Mouse (Mus musculus): ENCODE data around the gene Exosc5.
A peak's percentile ranks its signal among the peaks of the same experiment; 100 is the strongest.

Gene Exosc5

DNA sequence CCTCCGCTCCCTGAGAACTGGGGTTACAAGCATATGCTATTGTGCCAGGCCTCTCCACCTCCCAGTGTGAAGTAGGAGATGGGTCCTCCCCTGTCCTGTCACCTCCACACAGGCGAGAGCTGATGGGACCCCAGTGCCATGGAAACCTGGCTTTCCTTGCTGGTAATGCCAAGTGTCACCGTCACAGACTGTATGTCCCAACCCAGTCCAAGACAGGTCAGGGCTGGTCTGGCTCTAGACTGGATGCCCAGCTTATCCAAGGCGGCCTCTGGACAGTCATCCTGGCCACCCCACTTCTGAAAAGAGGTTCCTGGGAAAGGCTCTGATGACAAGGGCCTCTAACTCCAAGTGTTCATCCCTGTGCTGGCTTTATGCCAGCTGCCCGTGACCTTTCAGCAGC lies 21.9 kb upstream of the Exosc5 start:
- no peak for DNase-seq

DNA sequence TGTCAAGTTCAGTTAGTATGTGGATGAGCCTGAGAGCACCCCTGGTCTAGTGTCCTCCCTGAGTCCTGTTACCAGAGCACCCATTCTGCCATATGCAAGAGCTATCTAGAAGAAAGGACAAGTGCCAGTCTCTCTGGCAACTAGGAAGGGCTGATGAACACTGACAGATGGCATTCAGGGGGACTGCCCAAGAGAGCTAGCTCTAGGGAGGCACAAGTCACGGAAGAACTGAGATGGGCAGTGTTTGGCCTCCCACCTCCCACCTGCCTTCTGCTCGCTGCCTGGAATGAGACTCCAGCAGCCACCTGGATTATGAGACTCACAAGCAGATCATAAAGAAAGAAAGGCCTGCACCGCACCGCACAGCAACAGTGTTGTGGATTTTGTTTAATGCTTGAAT lies 19.2 kb upstream of the Exosc5 start:
- no peak for DNase-seq

DNA sequence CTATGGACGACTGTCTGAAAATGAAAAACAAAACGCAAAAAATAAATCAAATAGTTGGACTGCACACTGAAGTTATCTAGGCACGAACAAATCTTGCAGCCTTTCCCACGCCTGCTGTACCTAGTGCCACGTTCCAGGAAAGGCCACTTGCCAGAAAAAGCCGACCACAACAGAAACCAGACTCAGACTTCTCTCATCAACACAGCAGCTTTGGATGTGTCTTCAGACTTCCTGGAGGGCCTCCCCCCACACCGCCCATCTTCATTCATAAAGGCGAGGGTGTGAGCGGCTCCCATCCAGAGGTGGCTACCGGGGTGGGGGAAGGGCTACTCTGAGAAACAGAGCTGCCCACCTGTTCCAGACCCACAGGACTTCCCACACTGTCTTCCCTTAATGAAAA lies 14.8 kb upstream of the Exosc5 start:
- DNase-seq: no peak

GRCm38 (mm10) chr7:25644631-25645030 lies 14.3 kb upstream of the Exosc5 start:
- no peak for DNase-seq

DNA sequence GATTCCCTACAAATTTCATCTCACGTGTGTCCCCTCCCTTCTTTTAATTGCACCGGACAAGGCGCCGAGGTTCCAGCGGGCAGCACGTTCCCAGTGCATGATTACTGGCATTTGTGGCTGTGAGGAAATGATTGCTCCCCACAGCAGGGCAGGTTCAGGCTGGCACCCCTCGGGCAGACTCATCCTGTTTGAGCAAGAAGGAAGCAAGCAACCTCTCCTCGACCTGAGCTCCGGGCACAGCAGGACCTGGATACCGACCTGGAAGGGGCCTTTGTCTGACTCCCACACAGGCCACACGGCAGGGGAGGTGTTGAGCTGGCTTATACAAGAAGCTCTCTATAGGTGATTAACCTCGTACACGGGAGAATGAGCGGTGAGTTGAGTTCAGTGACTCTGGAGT lies 13.9 kb upstream of the Exosc5 start:
- no peak for DNase-seq

- DNase-seq: peak; percentile 39
Observed at GRCm38 (mm10) chr7:25647574-25648123, 11.3 kb upstream of the Exosc5 start.

DNA sequence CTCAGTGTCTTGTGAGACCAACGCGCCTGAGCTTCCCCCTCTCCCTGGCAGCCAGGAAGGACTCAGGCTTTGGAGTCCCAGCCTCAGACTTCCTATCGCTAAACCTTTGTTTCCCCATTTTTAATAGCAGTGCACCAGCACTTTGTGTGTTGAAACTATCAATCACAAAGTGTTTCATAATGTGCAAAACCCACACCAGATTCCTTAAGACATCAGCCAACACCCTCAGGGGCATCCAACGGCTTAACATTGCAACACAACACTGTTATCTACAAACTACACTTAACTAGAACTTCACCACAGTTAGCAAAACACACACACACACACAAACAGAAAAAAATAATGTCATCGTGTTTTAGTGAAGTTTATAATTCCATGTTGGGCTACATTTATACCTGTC lies 9.1 kb upstream of the Exosc5 start:
- DNase-seq: peak; percentile 44

- DNase-seq: peak; percentile 47
Observed at GRCm38 (mm10) chr7:25651281-25651680, 7.7 kb upstream of the Exosc5 start.

GRCm38 (mm10) chr7:25652244-25652759 lies 6.7 kb upstream of the Exosc5 start:
- DNase-seq: peak; percentile 36

- DNase-seq: no peak
Observed at GRCm38 (mm10) chr7:25655601-25656428, 3.1 kb upstream of the Exosc5 start.

- DNase-seq: no peak
Observed at GRCm38 (mm10) chr7:25657785-25658184, 1.2 kb upstream of the Exosc5 start.

GRCm38 (mm10) chr7:25666381-25666780 lies 7.4 kb downstream of the Exosc5 start:
- no peak for DNase-seq

DNA sequence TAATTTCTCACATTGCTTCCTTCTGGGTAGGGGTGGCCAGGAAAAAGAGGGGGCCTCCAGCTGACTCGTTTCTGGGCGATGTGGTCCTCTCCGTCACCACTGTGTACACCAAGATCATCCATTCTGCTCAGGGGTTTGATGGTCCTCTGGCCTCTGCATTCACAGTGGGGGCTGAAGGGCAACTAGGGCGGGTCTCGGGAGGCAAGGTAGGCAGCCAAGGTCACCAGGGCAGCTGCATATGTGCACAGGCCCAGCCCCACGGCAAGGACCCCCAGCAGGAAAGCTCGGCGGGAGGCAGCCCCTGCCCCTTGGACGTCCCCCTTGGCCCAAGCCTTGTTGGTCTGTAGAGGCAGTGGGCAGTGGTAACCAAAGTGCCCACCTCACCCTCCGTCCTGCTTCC lies 10.2 kb downstream of the Exosc5 start:
- no peak for DNase-seq

DNA sequence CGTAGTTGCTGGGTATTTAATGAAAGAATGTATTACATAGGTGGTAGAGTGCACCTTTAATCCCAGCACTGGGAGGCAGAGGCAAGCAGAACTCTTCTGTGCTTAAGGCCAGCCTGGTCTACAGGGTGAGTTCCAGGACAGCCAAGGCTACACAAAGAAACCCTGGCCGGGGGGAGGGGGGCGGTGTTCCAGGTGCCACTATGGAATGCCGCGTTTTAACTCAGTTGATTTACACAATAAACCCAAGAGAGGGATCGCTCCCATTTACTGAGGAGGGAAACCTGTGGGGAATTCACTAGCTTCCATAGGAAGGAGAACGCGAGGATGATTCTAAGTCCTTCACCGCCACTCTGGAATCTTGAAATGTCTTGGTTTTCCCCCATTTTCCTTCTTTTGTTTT lies 10.7 kb downstream of the Exosc5 start:
- DNase-seq: no peak

DNA sequence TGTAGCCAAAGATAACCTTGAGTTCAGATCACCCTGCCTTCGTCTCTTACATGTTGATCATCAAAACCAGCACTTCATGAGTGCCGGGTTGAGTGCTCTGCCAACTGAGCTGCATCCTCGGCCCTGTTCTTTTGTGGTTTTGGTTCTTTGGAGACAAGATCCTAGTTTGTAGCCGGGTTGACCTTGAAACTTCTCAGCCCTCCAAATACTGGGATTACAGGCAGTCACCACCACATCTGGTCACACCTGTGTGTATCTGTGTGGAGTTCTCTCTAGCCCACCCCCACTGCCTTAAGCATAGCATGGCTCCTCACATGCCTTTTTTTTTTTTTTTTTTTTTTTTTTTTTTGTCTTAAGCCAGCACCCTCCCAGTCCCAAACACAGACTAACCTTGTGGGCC lies 11.1 kb downstream of the Exosc5 start:
- DNase-seq: no peak

DNA sequence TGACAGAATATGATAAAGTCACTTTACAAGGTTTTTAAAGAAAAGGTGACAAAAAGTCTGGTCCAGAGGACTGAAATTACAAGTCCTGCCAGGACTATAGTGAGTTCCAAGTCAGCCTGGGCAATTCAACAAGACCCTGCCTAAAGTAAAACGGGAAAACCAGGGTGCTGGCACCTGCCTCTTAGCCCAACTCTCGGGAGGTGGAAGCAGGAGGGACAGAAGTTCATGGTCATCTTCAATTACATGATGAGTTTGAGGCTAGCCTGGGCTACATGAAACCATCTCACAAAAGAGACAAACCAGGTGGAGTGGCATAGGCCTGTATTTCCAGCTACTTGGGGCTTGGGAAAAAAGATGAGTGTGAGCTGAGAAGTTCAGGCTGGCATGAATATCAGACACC lies 12.7 kb downstream of the Exosc5 start:
- no peak for DNase-seq

DNA sequence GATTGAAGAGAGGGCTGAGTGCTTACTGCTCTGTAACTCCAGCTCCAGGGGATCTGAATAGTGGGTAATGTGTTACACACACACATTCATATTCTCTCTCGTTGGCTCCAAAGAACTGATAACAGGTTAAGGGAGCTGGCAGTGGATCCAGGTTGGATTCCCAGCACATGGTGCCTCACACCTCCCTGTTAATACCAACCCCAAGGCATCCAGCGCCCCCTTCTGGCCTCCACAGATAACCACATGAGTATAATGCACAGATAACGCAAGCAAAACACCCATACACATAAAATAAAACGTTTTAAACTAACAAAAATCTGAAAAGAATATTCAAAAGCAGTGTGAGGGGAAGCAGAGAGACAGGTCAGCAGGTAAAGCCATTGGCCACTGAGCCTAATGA lies 13.5 kb downstream of the Exosc5 start:
- DNase-seq: no peak

- no peak for DNase-seq
Observed at GRCm38 (mm10) chr7:25674297-25674696, 15.3 kb downstream of the Exosc5 start.

DNA sequence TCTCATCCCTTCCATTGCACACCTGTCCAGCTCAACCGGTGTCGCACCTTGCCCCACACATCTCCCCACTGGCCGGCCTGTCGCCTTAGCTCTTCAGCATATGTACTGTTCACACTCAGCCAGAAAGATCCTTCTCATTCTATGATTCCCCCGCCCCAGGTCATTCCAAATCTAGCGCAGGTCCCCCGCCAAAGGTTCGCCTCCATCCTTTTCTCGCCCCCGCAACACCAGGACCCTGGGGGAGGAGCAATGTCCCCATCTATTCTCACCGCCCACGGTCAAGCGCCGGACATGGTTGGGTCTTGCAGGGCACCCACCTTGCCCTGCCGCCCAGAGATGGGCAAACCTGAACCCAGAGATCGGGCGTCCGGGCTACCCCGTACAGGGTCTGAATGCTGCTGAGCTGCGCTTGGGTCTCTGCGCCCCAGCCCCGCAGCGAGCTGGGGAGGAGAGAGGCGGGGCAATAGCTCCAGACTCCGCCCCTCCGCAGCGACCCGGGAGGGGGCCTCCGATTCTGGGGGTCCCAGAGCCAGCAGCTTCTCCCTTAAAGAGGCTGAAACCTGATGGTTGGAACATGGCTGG lies 15.8 kb downstream of the Exosc5 start, which contains the start of gene Tmem91:
Tmem91 (minus strand) TSS at position 448 of the 582 bp plus-strand sequence.
- DNase-seq: no peak

GRCm38 (mm10) chr7:25675405-25675804 lies 16.4 kb downstream of the Exosc5 start:
- DNase-seq: no peak

- DNase-seq: peak; percentile 94
Observed at GRCm38 (mm10) chr7:25676085-25676781, 17.3 kb downstream of the Exosc5 start.

DNA sequence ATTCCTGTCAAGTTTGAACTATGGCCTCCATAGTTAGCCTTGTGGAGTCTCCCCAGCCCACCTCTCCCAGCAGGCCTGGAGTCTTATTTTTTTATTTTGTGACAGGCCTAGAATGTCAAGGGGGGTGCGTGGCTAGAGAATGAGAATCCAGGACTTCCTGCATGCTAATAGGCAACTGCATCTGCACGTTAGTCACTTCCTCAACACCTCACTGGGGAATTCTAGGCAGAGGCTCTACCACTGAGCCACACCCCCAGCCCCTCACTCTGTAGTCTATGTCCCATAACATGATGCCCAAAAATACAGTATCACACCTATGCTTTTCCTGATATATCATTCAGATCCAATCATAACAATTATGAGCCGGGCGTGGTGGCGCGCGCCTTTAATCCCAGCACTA lies 18.0 kb downstream of the Exosc5 start:
- no peak for DNase-seq

GRCm38 (mm10) chr7:25679971-25680370 lies 21.0 kb downstream of the Exosc5 start:
- DNase-seq: peak; percentile 64
